Mouse (Mus musculus): ENCODE results near the gene Shc3.

GRCm38 (mm10) chr13:51603894-51604244, 34.6 kb upstream of the Shc3 start:
- no peak for TF ChIP-seq CTCF (IDR thresholded peaks at IDR 0.05; ENCODE audit: low read depth, low read length)
- TF ChIP-seq GATA1 (IDR thresholded peaks at IDR 0.05; ENCODE audit: borderline replicate concordance, low read length) = no peak
- TF ChIP-seq POLR2AphosphoS5 (IDR thresholded peaks at IDR 0.05; ENCODE audit: insufficient replicate concordance, low read depth, low read length) = no peak
- no peak for TF ChIP-seq GATA2 (IDR thresholded peaks at IDR 0.05; ENCODE audit: borderline replicate concordance, low read depth, low read length)
